Mouse (Mus musculus): ENCODE measurements at regions not wholly inside any gene's neighbourhood (a gene's known extent, or its start where the extent isn't known, plus 50 kb on each side); places are given as distances from the start of the nearest gene placed in this dataset.

- TF ChIP-seq POLR2A (IDR thresholded peaks at IDR 0.05; ENCODE audit: low read depth, low read length): no peak
- TF ChIP-seq CTCF (IDR thresholded peaks at IDR 0.05; ENCODE audit: extremely low read depth, insufficient read depth, insufficient read length, insufficient replicate concordance): no peak
Measured at GRCm38 (mm10) chr7:121257466-121257865, 134.2 kb upstream of the Hs3st2 start.
